Mouse (Mus musculus) limb, embryonic 14.5 days (tissue): ENCODE results near the gene Ccdc146. TPM values are rescaled to one million over a fixed set of nuclear protein-coding genes. Genes with fewer than 3 reads are reported as not detected.

Source experiments
- ATAC-seq: fragments of 200-750 bp; cut with Nextera tagmentation; 2 replicates; pipeline ENCODE4 v1.8.0; 2017; ENCODE audit warnings: low read depth, moderate number of reproducible peaks, moderate TSS enrichment; ENCODE audit not compliant: low FRiP score
- DNase-seq: peaks from one replicate; pipeline ENCODE4 v3.0.0-alpha.2; 2015; ENCODE audit warnings: low spot score
- H3K27ac ChIP-seq: fragments of 300-500 bp; sonication (generic); replicated peaks from 2 replicates; pipeline ENCODE4 v1.5.1; 2014; ENCODE audit warnings: low read depth, mild to moderate bottlenecking, low read length, moderate library complexity, mixed read lengths
- H3K27me3 ChIP-seq: fragments of 300-500 bp; sonication (generic); 2 replicates; pipeline ENCODE4 v1.6.1; 2014; ENCODE audit warnings: low read length, mixed read lengths; ENCODE audit not compliant: control insufficient read depth, insufficient read depth
- H3K36me3 ChIP-seq: fragments of 300-500 bp; sonication (generic); 2 replicates; pipeline ENCODE4 v1.6.1; 2014; ENCODE audit warnings: mild to moderate bottlenecking, low read length, moderate library complexity, mixed read lengths; ENCODE audit not compliant: control insufficient read depth, insufficient read depth
- H3K4me1 ChIP-seq: fragments of 300-500 bp; sonication (generic); 2 replicates; pipeline ENCODE4 v1.6.1; 2014; ENCODE audit warnings: antibody characterized with exemption, low read length, mixed read lengths; ENCODE audit not compliant: control insufficient read depth, insufficient read depth
- H3K4me2 ChIP-seq: fragments of 300-500 bp; sonication (generic); replicated peaks from 2 replicates; pipeline ENCODE4 v1.6.1; 2014; ENCODE audit warnings: low read depth, mild to moderate bottlenecking, low read length, moderate library complexity; ENCODE audit not compliant: severe bottlenecking
- H3K4me3 ChIP-seq: fragments of 300-500 bp; sonication (generic); replicated peaks from 2 replicates; pipeline ENCODE4 v1.5.1; 2014; ENCODE audit warnings: low read length
- H3K9ac ChIP-seq: fragments of 300-500 bp; sonication (generic); 2 replicates; pipeline ENCODE4 v1.6.1; 2014; ENCODE audit warnings: mild to moderate bottlenecking, low read depth, low read length, moderate library complexity; ENCODE audit not compliant: severe bottlenecking
- H3K9me3 ChIP-seq: fragments of 300-500 bp; sonication (generic); 2 replicates; pipeline ENCODE4 v1.6.1; 2016; ENCODE audit warnings: low read length; ENCODE audit not compliant: control insufficient read depth
- POLR2A ChIP-seq: fragments of 200-500 bp; IDR thresholded peaks from 2 replicates; pipeline ENCODE4 v1.8.0; 2012; ENCODE audit warnings: inconsistent platforms, mild to moderate bottlenecking, moderate library complexity, borderline replicate concordance; ENCODE audit not compliant: insufficient read depth, insufficient read length; ENCODE audit errors: extremely low read depth
- WGBS: fragments of 180-500 bp; shearing (Covaris S2); extraction: QIAGEN DNeasy Blood & Tissue Kit; methylation state at CpG from one replicate; pipeline ENCODE4 v1.1.7; 2014; 5-methylcytosine and 5-hydroxymethylcytosine counted together
- polyA plus RNA-seq, 2 experiments: library from polyadenylated mRNA; depleted of rRNA in 1 of 2; stranded (reverse) in 1 of 2; unstranded in 1 of 2; fragments of >200 nt; fragmentation: Nextera tagmentation in 1 of 2; extraction: Ambion mirVana in 1 of 2; gene quantifications; 2 replicates each; pipeline versions ENCODE4 v1.2.1 to v1.2.3; 2012 to 2014

Ccdc146 gene
- polyA plus RNA-seq, 2 experiments, result 0.09 to 0.18 TPM

- H3K4me2 ChIP-seq, result no peak overlapping the region
- H3K9ac ChIP-seq, result no peak overlapping the region
- H3K27me3 ChIP-seq, result no peaks in the 10 kb centered on the region
- no peak overlapping the region for H3K27ac ChIP-seq
- no peaks in the 10 kb centered on the region for H3K36me3 ChIP-seq
- no peak for DNase-seq
- H3K9me3 ChIP-seq, result no peaks in the 10 kb centered on the region
- 87% methylated on average over 5 of the region's 5 CpGs for WGBS
- no peak for ATAC-seq
- no peaks in the 10 kb centered on the region for H3K4me1 ChIP-seq
- no peak overlapping the region for H3K4me3 ChIP-seq
- TF ChIP-seq POLR2A, result no peak
Observed at GRCm38 (mm10) chr5:21411261-21411666, 13.2 kb downstream of the Ccdc146 start.

GRCm38 (mm10) chr5:21395205-21395840 lies 29.2 kb downstream of the Ccdc146 start:
- Histone ChIP-seq H3K9me3 (no peaks in the 10 kb centered on the region), H3K27ac (no peak overlapping the region), H3K4me1 (peaks cover 8% of the 10 kb centered on the region), H3K9ac (no peak overlapping the region), H3K4me2 (no peak overlapping the region), H3K27me3 (no peaks in the 10 kb centered on the region), H3K4me3 (no peak overlapping the region), H3K36me3 (no peaks in the 10 kb centered on the region)
- ATAC-seq (no peak), DNase-seq (peak; percentile 10)
- no peak for TF ChIP-seq POLR2A
- 28% methylated on average over 7 of the region's 7 CpGs for WGBS

GRCm38 (mm10) chr5:21394562-21394961 lies 29.9 kb downstream of the Ccdc146 start:
- WGBS, result 41% methylated on average over 2 of the region's 2 CpGs
- H3K36me3 ChIP-seq, result no peaks in the 10 kb centered on the region
- H3K27me3 ChIP-seq, result no peaks in the 10 kb centered on the region
- no peak overlapping the region for H3K9ac ChIP-seq
- DNase-seq (no peak), ATAC-seq (no peak)
- peaks cover 8% of the 10 kb centered on the region for H3K4me1 ChIP-seq
- TF ChIP-seq POLR2A, result no peak
- H3K4me3 ChIP-seq, result no peak overlapping the region
- H3K9me3 ChIP-seq, result no peaks in the 10 kb centered on the region
- no peak overlapping the region for H3K27ac ChIP-seq
- H3K4me2 ChIP-seq, result no peak overlapping the region

GRCm38 (mm10) chr5:21391616-21392384 lies 32.7 kb downstream of the Ccdc146 start:
- no peak for TF ChIP-seq POLR2A
- no peaks in the 10 kb centered on the region for H3K9me3 ChIP-seq
- no peak overlapping the region for H3K4me2 ChIP-seq
- no peak for ATAC-seq
- peaks cover 8% of the 10 kb centered on the region for H3K4me1 ChIP-seq
- WGBS, result 54% methylated on average over 13 of the region's 13 CpGs
- H3K36me3 ChIP-seq, result no peaks in the 10 kb centered on the region
- no peak overlapping the region for H3K9ac ChIP-seq
- DNase-seq, result no peak
- H3K4me3 ChIP-seq, result no peak overlapping the region
- H3K27me3 ChIP-seq, result no peaks in the 10 kb centered on the region
- no peak overlapping the region for H3K27ac ChIP-seq

- no peak for TF ChIP-seq POLR2A
- no peak overlapping the region for H3K4me2 ChIP-seq
- no peak overlapping the region for H3K4me3 ChIP-seq
- WGBS, result 69% methylated on average over 4 of the region's 4 CpGs
- H3K4me1 ChIP-seq, result peaks cover under 1% of the 10 kb centered on the region; the same call in 1 of the 2 replicates
- no peak overlapping the region for H3K27ac ChIP-seq
- ATAC-seq, result no peak
- H3K9me3 ChIP-seq, result no peaks in the 10 kb centered on the region
- no peak overlapping the region for H3K9ac ChIP-seq
- no peak for DNase-seq
- H3K27me3 ChIP-seq, result no peaks in the 10 kb centered on the region
- no peaks in the 10 kb centered on the region for H3K36me3 ChIP-seq
Observed at GRCm38 (mm10) chr5:21388855-21389254, 35.6 kb downstream of the Ccdc146 start.
